Mouse (Mus musculus): ENCODE data around the gene Elfn2. TPM values are rescaled to one million over a fixed set of nuclear protein-coding genes. Genes with fewer than 3 reads are reported as not detected.

Elfn2 gene
- polyA plus RNA-seq, 1 experiment from 2014 or later: 0.18 TPM

DNA sequence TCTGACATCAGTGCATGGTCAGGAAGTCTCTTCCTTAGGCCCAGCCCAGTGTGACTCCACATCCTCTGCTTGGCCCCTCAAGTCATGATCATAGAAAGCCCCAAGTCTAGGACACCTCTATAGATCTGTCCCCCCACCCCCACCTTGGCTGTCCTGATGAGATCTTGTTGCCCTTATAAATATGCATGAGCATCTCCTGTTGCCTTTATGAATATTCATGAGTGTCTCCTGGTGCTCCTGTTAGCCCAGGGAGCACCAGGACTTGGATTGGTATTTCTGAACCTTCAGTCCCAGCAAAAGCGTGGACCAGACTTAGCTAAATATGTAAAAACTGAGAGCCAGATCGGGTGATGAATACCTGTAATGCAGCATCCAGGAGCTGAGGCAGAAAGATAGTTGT, 86.2 kb downstream of the Elfn2 start:
- no peak overlapping the region for H3K9ac ChIP-seq (ENCODE audit: low read depth, low read length)
- H3K4me3 ChIP-seq (ENCODE audit: low read depth, low read length): no peak overlapping the region
- H3K36me3 ChIP-seq (ENCODE audit: control insufficient read depth, insufficient read depth, low read length): no peaks in the 10 kb centered on the region
- H3K4me1 ChIP-seq (ENCODE audit: control insufficient read depth, insufficient read depth, low read length): no peaks in the 10 kb centered on the region
- DNase-seq (ENCODE audit: low spot score) (no peak), ATAC-seq (ENCODE audit: low read depth) (no peak)
- H3K4me2 ChIP-seq (ENCODE audit: low read depth, low read length): no peak overlapping the region
- H3K27ac ChIP-seq (replicated peaks; ENCODE audit: low read depth, low read length): no peak overlapping the region
- H3K27me3 ChIP-seq (replicated peaks; ENCODE audit: control insufficient read depth, insufficient read depth, low read length): no peaks in the 10 kb centered on the region
- H3K9me3 ChIP-seq (ENCODE audit: control insufficient read depth, low read length): no peaks in the 10 kb centered on the region
- 65% methylated on average over 2 of the region's 2 CpGs for WGBS

DNA sequence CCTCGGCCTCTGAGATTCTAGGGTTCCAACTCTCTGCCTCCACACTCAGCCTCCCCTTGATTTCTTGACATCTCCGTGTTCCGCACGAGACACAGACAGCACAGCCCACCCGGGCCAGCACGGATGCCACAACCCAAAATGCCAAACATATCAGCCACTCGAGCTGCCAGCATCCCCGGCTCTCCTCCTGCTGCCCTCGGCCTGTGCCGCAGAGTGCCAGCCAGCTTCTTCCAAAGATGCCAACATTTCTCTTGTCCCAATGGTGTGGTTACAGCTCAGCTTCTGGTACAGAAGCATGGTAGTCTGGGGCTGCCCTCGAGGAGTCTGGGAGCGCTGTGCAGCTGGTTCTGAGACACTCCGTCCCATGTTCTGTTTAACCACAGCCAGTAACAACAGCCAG, 92.3 kb downstream of the Elfn2 start:
- Histone ChIP-seq H3K9me3 (ENCODE audit: control insufficient read depth, low read length) (no peaks in the 10 kb centered on the region), H3K27me3 (replicated peaks; ENCODE audit: control insufficient read depth, insufficient read depth, low read length) (no peaks in the 10 kb centered on the region), H3K9ac (ENCODE audit: low read depth, low read length) (no peak overlapping the region), H3K4me2 (ENCODE audit: low read depth, low read length) (no peak overlapping the region), H3K4me3 (ENCODE audit: low read depth, low read length) (no peak overlapping the region), H3K27ac (replicated peaks; ENCODE audit: low read depth, low read length) (no peak overlapping the region), H3K36me3 (ENCODE audit: control insufficient read depth, insufficient read depth, low read length) (no peaks in the 10 kb centered on the region), H3K4me1 (ENCODE audit: control insufficient read depth, insufficient read depth, low read length) (peaks cover 5% of the 10 kb centered on the region; the same call in 1 of the 2 replicates)
- 84% methylated on average over 13 of the region's 13 CpGs for WGBS
- ATAC-seq (ENCODE audit: low read depth): no peak
- no peak for DNase-seq (ENCODE audit: low spot score)

DNA sequence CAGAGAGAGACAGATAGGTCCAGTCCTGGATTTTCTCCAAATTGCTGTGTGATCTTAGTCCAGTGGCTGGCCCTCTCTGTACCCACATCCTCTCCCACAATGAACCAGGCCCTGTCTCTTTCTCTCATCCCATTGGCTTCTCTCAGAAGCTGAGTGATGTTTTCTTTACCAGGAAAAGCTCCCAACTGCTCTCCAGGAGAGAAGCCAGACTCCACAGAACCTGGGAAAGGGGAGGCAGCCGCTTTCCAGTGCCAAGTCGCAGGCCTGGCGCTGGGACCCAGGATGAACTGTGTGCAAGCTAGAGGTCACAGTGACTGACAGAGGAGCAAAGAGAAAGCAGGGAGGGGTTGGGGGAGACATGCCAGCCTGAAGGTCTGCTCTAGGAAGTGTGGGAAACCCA, 93.6 kb downstream of the Elfn2 start:
- Histone ChIP-seq H3K27ac (replicated peaks; ENCODE audit: low read depth, low read length) (no peak overlapping the region), H3K4me1 (ENCODE audit: control insufficient read depth, insufficient read depth, low read length) (peaks cover 5% of the 10 kb centered on the region; the same call in 1 of the 2 replicates), H3K36me3 (ENCODE audit: control insufficient read depth, insufficient read depth, low read length) (no peaks in the 10 kb centered on the region), H3K4me2 (ENCODE audit: low read depth, low read length) (no peak overlapping the region), H3K4me3 (ENCODE audit: low read depth, low read length) (no peak overlapping the region), H3K27me3 (replicated peaks; ENCODE audit: control insufficient read depth, insufficient read depth, low read length) (no peaks in the 10 kb centered on the region), H3K9ac (ENCODE audit: low read depth, low read length) (no peak overlapping the region), H3K9me3 (ENCODE audit: control insufficient read depth, low read length) (no peaks in the 10 kb centered on the region)
- ATAC-seq (ENCODE audit: low read depth) (no peak), DNase-seq (ENCODE audit: low spot score) (no peak)
- 80% methylated on average over 3 of the region's 3 CpGs for WGBS

DNA sequence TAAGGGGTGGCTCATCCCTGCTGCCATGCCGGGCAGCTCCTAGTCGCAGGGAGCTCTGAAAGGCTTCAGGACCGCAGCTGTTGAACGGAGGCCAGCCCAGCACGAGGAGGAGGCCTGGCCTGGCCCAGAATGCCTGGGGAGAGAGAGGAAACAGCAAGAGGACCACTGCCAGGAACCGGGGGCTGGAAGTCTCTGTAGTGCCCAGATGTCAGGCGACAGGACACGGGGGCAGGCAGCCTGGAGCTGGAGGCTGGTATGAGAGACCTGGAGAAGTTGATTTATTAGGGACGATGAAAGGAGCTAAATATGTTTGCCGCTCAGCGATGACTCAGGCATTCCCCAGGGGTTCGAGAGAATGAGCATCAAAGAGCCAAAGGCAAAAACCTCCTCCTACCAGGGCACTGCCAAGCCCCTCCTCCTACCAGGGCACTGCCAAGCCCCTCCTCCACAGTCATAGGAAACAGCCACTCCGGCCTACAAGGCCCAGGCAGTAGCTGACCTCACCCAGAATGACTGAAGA, 94.1 kb downstream of the Elfn2 start:
- 35% methylated on average over 13 of the region's 13 CpGs for WGBS
- peak; percentile 51; the same call in 1 of the 2 replicates for ATAC-seq (ENCODE audit: low read depth)
- Histone ChIP-seq H3K4me2 (ENCODE audit: low read depth, low read length) (no peak overlapping the region), H3K36me3 (ENCODE audit: control insufficient read depth, insufficient read depth, low read length) (no peaks in the 10 kb centered on the region), H3K4me3 (ENCODE audit: low read depth, low read length) (no peak overlapping the region), H3K27me3 (replicated peaks; ENCODE audit: control insufficient read depth, insufficient read depth, low read length) (no peaks in the 10 kb centered on the region), H3K27ac (replicated peaks; ENCODE audit: low read depth, low read length) (no peak overlapping the region), H3K9me3 (ENCODE audit: control insufficient read depth, low read length) (no peaks in the 10 kb centered on the region), H3K4me1 (ENCODE audit: control insufficient read depth, insufficient read depth, low read length) (peaks cover 5% of the 10 kb centered on the region; the same call in 1 of the 2 replicates), H3K9ac (ENCODE audit: low read depth, low read length) (0 out of 2 replicates have a peak overlapping the region, but pooled peaks have one; percentile 1)
- peak; percentile 55 for DNase-seq (ENCODE audit: low spot score)

DNA sequence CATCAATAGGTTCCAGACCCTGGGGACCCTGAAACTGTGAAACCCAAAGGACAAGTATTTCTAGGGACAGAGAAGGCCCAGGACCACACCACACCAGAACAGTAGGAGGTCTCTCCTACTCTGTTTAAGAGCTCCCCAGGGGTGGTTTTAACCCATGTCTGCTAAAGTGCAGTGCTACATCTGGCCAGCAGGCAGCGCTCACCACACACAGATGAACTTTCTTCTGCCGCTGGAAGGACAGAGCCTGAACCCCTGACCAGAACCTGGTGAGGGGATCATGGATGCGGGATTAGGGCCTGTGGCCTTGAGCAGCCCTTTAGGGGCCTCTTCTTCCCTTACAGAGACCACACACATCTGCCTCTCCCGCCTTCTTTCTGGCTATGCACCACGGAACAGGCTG, 95.1 kb downstream of the Elfn2 start:
- Histone ChIP-seq H3K4me1 (ENCODE audit: control insufficient read depth, insufficient read depth, low read length) (peaks cover 5% of the 10 kb centered on the region; the same call in 1 of the 2 replicates), H3K27ac (replicated peaks; ENCODE audit: low read depth, low read length) (no peak overlapping the region), H3K9me3 (ENCODE audit: control insufficient read depth, low read length) (no peaks in the 10 kb centered on the region), H3K27me3 (replicated peaks; ENCODE audit: control insufficient read depth, insufficient read depth, low read length) (no peaks in the 10 kb centered on the region), H3K9ac (ENCODE audit: low read depth, low read length) (no peak overlapping the region), H3K4me3 (ENCODE audit: low read depth, low read length) (no peak overlapping the region), H3K36me3 (ENCODE audit: control insufficient read depth, insufficient read depth, low read length) (no peaks in the 10 kb centered on the region), H3K4me2 (ENCODE audit: low read depth, low read length) (no peak overlapping the region)
- ATAC-seq (ENCODE audit: low read depth) (no peak), DNase-seq (ENCODE audit: low spot score) (peak; percentile 69)
- 14% methylated on average over 5 of the region's 5 CpGs for WGBS

Other genes starting within 250 kb of the Elfn2 start
- gene Il2rb, start 223.5 kb downstream of the Elfn2 start, polyA plus RNA-seq (2014; fragmentation: Nextera tagmentation; extraction: Ambion mirVana): 0.42 and 0.55 TPM in 2 replicates
- gene C1qtnf6, start 187.4 kb downstream of the Elfn2 start, polyA plus RNA-seq (2014; fragmentation: Nextera tagmentation; extraction: Ambion mirVana): 64.1 and 67.5 TPM in 2 replicates
- 0.14 TPM in 1 of 2 replicates, not detected in the other for gene Sstr3, start 174.1 kb downstream of the Elfn2 start, polyA plus RNA-seq (2014; fragmentation: Nextera tagmentation; extraction: Ambion mirVana)
- 27.9 and 29.2 TPM in 2 replicates for gene Rac2, start 146.0 kb downstream of the Elfn2 start, polyA plus RNA-seq (2014; fragmentation: Nextera tagmentation; extraction: Ambion mirVana)
- 6.9 and 7.2 TPM in 2 replicates for gene Cyth4, start 121.7 kb downstream of the Elfn2 start, polyA plus RNA-seq (2014; fragmentation: Nextera tagmentation; extraction: Ambion mirVana)
- 13.6 and 13.7 TPM in 2 replicates for gene Mfng, start 54.7 kb upstream of the Elfn2 start, polyA plus RNA-seq (2014; fragmentation: Nextera tagmentation; extraction: Ambion mirVana)
- gene Card10, start 84.3 kb upstream of the Elfn2 start, polyA plus RNA-seq (2014; fragmentation: Nextera tagmentation; extraction: Ambion mirVana): 6.1 and 6.3 TPM in 2 replicates
- gene Cdc42ep1, start 123.9 kb upstream of the Elfn2 start, polyA plus RNA-seq (2014; fragmentation: Nextera tagmentation; extraction: Ambion mirVana): 30.8 and 36.1 TPM in 2 replicates
- 0.89 and 1.4 TPM in 2 replicates for gene Lgals2, start 136.8 kb upstream of the Elfn2 start, polyA plus RNA-seq (2014; fragmentation: Nextera tagmentation; extraction: Ambion mirVana)
- 42.5 and 46.9 TPM in 2 replicates for gene Gga1, start 158.4 kb upstream of the Elfn2 start, polyA plus RNA-seq (2014; fragmentation: Nextera tagmentation; extraction: Ambion mirVana)
- gene Gm49510, start 180.9 kb upstream of the Elfn2 start, polyA plus RNA-seq (2014; fragmentation: Nextera tagmentation; extraction: Ambion mirVana): 0.58 and 0.98 TPM in 2 replicates
- gene Sh3bp1, start 181.0 kb upstream of the Elfn2 start, polyA plus RNA-seq (2014; fragmentation: Nextera tagmentation; extraction: Ambion mirVana): 40.8 and 44.1 TPM in 2 replicates
- gene Pdxp, start 195.1 kb upstream of the Elfn2 start, polyA plus RNA-seq (2014; fragmentation: Nextera tagmentation; extraction: Ambion mirVana): 19.6 and 21.0 TPM in 2 replicates
- gene Lgals1, start 208.0 kb upstream of the Elfn2 start, polyA plus RNA-seq (2014; fragmentation: Nextera tagmentation; extraction: Ambion mirVana): 2,628 and 2,877 TPM in 2 replicates
- 51.1 and 54.3 TPM in 2 replicates for gene Nol12, start 216.2 kb upstream of the Elfn2 start, polyA plus RNA-seq (2014; fragmentation: Nextera tagmentation; extraction: Ambion mirVana)
- gene Triobp, start 229.0 kb upstream of the Elfn2 start, polyA plus RNA-seq (2014; fragmentation: Nextera tagmentation; extraction: Ambion mirVana): 46.2 and 47.4 TPM in 2 replicates